Mouse (Mus musculus) neural tube, embryonic 11.5 days (tissue): ENCODE results near the gene Lgals3bp. TPM values are rescaled to one million over a fixed set of nuclear protein-coding genes. Genes with fewer than 3 reads are reported as not detected.

ENCODE experiments used
- ATAC-seq: fragments of 200-750 bp; cut with Nextera tagmentation; 2 replicates; pipeline ENCODE4 v1.8.0; 2017; ENCODE audit warnings: moderate number of reproducible peaks, mild to moderate bottlenecking, moderate TSS enrichment, moderate library complexity; ENCODE audit not compliant: insufficient read depth, low FRiP score, low TSS enrichment
- DNase-seq: peaks from one replicate; pipeline ENCODE4 v3.0.0-alpha.2; 2015; ENCODE audit warnings: low spot score
- H3K27ac ChIP-seq: fragments of 300-500 bp; sonication (generic); 2 replicates; pipeline ENCODE4 v1.5.1; 2014; ENCODE audit warnings: low read depth, mild to moderate bottlenecking, low read length
- H3K27me3 ChIP-seq: fragments of 300-500 bp; sonication (generic); 2 replicates; pipeline ENCODE4 v1.6.1; 2014; ENCODE audit warnings: mild to moderate bottlenecking, low read length, mixed read lengths; ENCODE audit not compliant: control insufficient read depth, insufficient read depth
- H3K36me3 ChIP-seq: fragments of 300-500 bp; sonication (generic); 2 replicates; pipeline ENCODE4 v1.6.1; 2014; ENCODE audit warnings: mild to moderate bottlenecking, low read length, moderate library complexity, mixed read lengths; ENCODE audit not compliant: control insufficient read depth, insufficient read depth
- H3K4me1 ChIP-seq: fragments of 300-500 bp; sonication (generic); 2 replicates; pipeline ENCODE4 v1.6.1; 2014; ENCODE audit warnings: low read length, mixed read lengths; ENCODE audit not compliant: control insufficient read depth, insufficient read depth
- H3K4me2 ChIP-seq: fragments of 300-500 bp; sonication (generic); 2 replicates; pipeline ENCODE4 v1.6.1; 2014; ENCODE audit warnings: low read depth, mild to moderate bottlenecking, moderate library complexity
- H3K4me3 ChIP-seq: fragments of 300-500 bp; sonication (generic); 2 replicates; pipeline ENCODE4 v1.5.1; 2014; ENCODE audit warnings: low read depth, low read length
- H3K9ac ChIP-seq: fragments of 300-500 bp; sonication (generic); 2 replicates; pipeline ENCODE4 v1.6.1; 2014; ENCODE audit warnings: mild to moderate bottlenecking, low read length
- H3K9me3 ChIP-seq: fragments of 300-500 bp; sonication (generic); 2 replicates; pipeline ENCODE4 v1.6.1; 2016; ENCODE audit warnings: low read length; ENCODE audit not compliant: control insufficient read depth
- WGBS: fragments of 180-500 bp; shearing (Covaris S2); extraction: QIAGEN DNeasy Blood & Tissue Kit; methylation state at CpG from one replicate; pipeline ENCODE4 v1.1.7; 2014; 5-methylcytosine and 5-hydroxymethylcytosine counted together
- polyA plus RNA-seq: library from polyadenylated mRNA; unstranded; fragments of >200 nt; fragmentation: Nextera tagmentation; extraction: Ambion mirVana; gene quantifications from 2 replicates; pipeline ENCODE4 v1.2.1, GENCODE M21; 2014

Lgals3bp gene
- polyA plus RNA-seq, 1 experiment from 2014 or later: 1.9 TPM

DNA sequence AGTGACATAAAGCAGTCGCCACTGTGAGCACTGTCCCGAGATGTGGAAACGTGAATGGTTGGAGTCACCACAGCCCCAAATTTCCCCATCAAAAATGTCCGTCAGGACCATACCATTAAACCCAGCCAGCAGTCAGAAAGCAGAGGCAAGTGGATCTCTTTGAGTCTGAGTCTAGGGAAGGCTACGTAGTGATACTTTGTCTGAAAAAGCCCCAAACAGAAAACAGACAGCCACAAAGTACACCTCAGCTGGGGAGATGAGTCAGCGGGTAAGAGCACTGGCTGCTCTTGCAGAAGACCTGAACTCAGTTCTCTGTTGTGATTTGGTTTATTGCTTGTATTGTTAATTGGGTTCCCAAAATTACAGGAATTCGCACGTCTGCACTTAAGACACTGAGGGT lies 35.3 kb downstream of the Lgals3bp start:
- Histone ChIP-seq H3K36me3 (no peaks in the 10 kb centered on the region), H3K9me3 (no peaks in the 10 kb centered on the region), H3K27me3 (no peaks in the 10 kb centered on the region), H3K27ac (no peak overlapping the region), H3K4me3 (no peak overlapping the region), H3K9ac (no peak overlapping the region), H3K4me2 (no peak overlapping the region), H3K4me1 (0 out of 2 replicates have a peak, but pooled peaks cover 4% of the 10 kb centered on the region)
- ATAC-seq (no peak), DNase-seq (no peak)
- 80% methylated on average over 8 of the region's 8 CpGs for WGBS

DNA sequence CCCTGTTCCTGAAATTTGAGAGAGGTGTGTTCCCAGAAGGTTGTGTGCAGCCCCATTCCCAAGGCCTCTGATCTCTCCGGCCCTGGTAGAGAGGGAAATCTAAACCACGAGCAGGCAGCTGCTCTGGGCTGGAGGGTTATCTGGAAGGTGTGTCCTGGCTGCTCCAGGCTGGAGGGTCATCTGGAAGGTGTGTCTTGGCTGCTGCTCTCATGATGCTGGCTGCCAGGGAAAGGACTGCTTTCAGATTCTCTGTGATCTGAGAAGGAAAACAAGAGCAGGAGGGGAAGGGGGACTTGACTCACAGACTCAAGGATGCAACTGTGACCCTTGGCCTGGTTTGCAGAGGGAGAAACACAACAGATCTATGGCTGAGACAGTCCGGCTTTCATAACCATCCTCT lies 35.8 kb downstream of the Lgals3bp start:
- Histone ChIP-seq H3K27me3 (no peaks in the 10 kb centered on the region), H3K4me1 (0 out of 2 replicates have a peak, but pooled peaks cover 4% of the 10 kb centered on the region), H3K9me3 (no peaks in the 10 kb centered on the region), H3K4me3 (no peak overlapping the region), H3K9ac (no peak overlapping the region), H3K4me2 (no peak overlapping the region), H3K36me3 (no peaks in the 10 kb centered on the region), H3K27ac (no peak overlapping the region)
- DNase-seq (no peak), ATAC-seq (no peak)
- 75% methylated on average over 3 of the region's 3 CpGs for WGBS

GRCm38 (mm10) chr11:118365171-118365570 lies 36.7 kb downstream of the Lgals3bp start:
- Histone ChIP-seq H3K27me3 (no peaks in the 10 kb centered on the region), H3K4me2 (no peak overlapping the region), H3K9ac (no peak overlapping the region), H3K27ac (no peak overlapping the region), H3K9me3 (no peaks in the 10 kb centered on the region), H3K4me1 (0 out of 2 replicates have a peak, but pooled peaks cover 6% of the 10 kb centered on the region), H3K36me3 (no peaks in the 10 kb centered on the region), H3K4me3 (no peak overlapping the region)
- 51% methylated on average over 7 of the region's 7 CpGs for WGBS
- DNase-seq: peak; percentile 42
- no peak for ATAC-seq

DNA sequence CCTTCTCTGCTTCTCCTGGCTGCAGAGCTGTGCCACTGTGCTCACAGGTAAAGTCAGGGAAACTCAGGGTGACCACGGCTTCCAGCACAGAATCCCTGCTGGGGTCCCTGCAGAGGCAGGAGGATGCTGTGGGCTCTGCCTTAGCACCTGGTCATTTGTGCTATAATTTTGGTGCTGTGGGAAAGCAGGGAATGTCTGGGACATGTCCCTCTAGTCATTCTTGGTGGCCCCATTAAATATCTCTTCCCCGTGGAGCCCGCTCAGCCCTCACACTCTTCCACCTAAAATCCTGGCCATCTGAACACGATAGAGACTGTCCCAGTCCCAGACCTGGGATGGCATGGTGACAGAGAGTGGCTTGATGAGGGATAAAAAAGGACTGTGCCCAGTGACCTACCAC lies 37.9 kb downstream of the Lgals3bp start:
- 84% methylated on average over 4 of the region's 4 CpGs for WGBS
- Histone ChIP-seq H3K27me3 (no peaks in the 10 kb centered on the region), H3K4me2 (no peak overlapping the region), H3K9ac (no peak overlapping the region), H3K9me3 (no peaks in the 10 kb centered on the region), H3K4me1 (0 out of 2 replicates have a peak, but pooled peaks cover 6% of the 10 kb centered on the region), H3K4me3 (no peak overlapping the region), H3K36me3 (no peaks in the 10 kb centered on the region), H3K27ac (no peak overlapping the region)
- DNase-seq (no peak), ATAC-seq (no peak)

DNA sequence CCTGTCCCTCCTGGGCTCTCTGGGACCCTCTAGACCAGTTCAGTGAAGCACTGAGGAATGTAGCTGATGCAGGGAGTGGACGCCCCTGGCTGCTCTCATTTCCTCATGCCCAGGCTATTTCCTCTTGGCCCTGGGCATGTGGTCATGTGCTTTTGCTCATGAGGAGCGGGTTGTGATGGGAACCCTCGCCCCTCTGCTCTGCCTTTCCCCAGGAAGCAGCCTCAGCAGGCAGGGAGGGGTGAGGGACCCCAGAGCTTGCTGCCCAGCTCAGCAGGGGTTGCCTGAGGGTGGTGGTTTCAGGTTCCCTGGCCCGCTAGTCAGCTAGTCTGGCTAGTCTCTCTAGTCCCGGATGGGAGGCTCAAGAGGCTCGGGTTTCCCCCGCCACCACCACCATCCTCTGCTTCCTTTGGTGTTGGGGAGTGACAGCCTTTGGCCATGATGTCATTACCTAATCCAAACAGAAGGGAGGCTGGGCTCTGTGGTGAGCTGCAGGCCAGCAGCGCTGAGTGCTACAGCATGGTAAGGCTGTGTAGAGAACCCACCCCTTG lies 38.8 kb downstream of the Lgals3bp start:
- ATAC-seq (no peak), DNase-seq (peak; percentile 38)
- 0 out of 2 replicates have a peak overlapping the region, but pooled peaks have one; percentile 8 for H3K9ac ChIP-seq
- no peaks in the 10 kb centered on the region for H3K27me3 ChIP-seq
- no peaks in the 10 kb centered on the region for H3K36me3 ChIP-seq
- 0 out of 2 replicates have a peak overlapping the region, but pooled peaks have one; percentile 6 for H3K4me2 ChIP-seq
- H3K9me3 ChIP-seq: no peaks in the 10 kb centered on the region
- H3K4me3 ChIP-seq: no peak overlapping the region
- 0 out of 2 replicates have a peak, but pooled peaks cover 6% of the 10 kb centered on the region for H3K4me1 ChIP-seq
- no peak overlapping the region for H3K27ac ChIP-seq
- 4% methylated on average over 8 of the region's 8 CpGs for WGBS

- Histone ChIP-seq H3K4me1 (0 out of 2 replicates have a peak, but pooled peaks cover 6% of the 10 kb centered on the region), H3K4me3 (no peak overlapping the region), H3K4me2 (0 out of 2 replicates have a peak overlapping the region, but pooled peaks have one; percentile 6), H3K9me3 (no peaks in the 10 kb centered on the region), H3K27me3 (no peaks in the 10 kb centered on the region), H3K27ac (no peak overlapping the region), H3K9ac (0 out of 2 replicates have a peak overlapping the region, but pooled peaks have one; percentile 18), H3K36me3 (no peaks in the 10 kb centered on the region)
- DNase-seq: no peak
- ATAC-seq: no peak
- WGBS: 70% methylated on average over 1 of the region's 1 CpGs
Observed at GRCm38 (mm10) chr11:118362501-118362900, 39.4 kb downstream of the Lgals3bp start.

DNA sequence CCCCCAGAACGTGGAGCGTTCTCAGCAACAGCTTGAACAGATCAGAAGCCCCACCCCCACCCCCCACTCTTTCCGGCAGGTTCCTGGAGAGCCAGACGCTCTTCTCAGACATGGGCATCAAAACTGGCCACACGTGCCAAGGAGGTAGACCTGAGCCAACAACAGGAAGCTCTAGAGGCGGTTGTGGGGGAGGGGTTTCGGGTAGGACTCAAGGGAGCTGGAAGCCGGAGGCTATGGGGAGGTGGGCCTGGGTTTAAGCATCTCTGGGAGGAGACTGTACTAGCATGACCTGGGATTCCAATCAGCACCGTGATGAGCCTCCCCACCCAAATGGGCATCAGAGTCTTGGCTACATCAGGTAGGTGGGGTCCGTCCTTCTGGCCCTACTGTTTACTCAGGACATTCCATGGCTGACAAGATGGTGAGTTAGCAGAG lies 41.0 kb downstream of the Lgals3bp start:
- Histone ChIP-seq H3K4me1 (0 out of 2 replicates have a peak, but pooled peaks cover 6% of the 10 kb centered on the region), H3K9me3 (no peaks in the 10 kb centered on the region), H3K27ac (no peak overlapping the region), H3K4me3 (no peak overlapping the region), H3K4me2 (no peak overlapping the region), H3K9ac (no peak overlapping the region), H3K27me3 (no peaks in the 10 kb centered on the region), H3K36me3 (no peaks in the 10 kb centered on the region)
- DNase-seq (no peak), ATAC-seq (no peak)
- WGBS: 71% methylated on average over 10 of the region's 10 CpGs

DNA sequence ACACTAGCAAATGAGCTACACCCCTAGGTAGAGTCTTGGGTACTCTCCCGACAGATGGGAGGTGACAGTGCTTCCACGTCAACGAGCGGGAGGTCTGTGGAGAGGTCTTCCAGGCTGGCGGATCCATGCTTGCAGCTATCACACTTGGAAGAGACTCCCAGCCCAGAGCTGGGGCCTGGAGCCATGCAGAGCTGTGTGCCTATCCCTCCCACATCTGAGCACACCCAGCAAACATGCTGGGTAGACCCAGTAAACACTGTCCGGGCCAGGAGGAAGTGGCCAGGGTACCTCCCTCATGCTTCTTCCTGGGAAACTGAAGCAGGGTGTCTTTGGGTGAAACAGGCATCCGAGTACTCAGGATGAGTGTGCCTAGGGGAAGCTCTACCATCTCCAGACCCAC lies 41.4 kb downstream of the Lgals3bp start:
- no peak for ATAC-seq
- Histone ChIP-seq H3K36me3 (no peaks in the 10 kb centered on the region), H3K27ac (no peak overlapping the region), H3K9ac (no peak overlapping the region), H3K27me3 (no peaks in the 10 kb centered on the region), H3K9me3 (no peaks in the 10 kb centered on the region), H3K4me3 (no peak overlapping the region), H3K4me2 (no peak overlapping the region), H3K4me1 (peaks cover 9% of the 10 kb centered on the region; the same call in 1 of the 2 replicates)
- DNase-seq: no peak
- 81% methylated on average over 7 of the region's 7 CpGs for WGBS

GRCm38 (mm10) chr11:118355640-118356039 lies 46.3 kb downstream of the Lgals3bp start, which contains the start of gene Timp2:
Gene Timp2, minus strand, starts transcription at chr11:118355740.
- Histone ChIP-seq H3K4me1 (peaks cover 18% of the 10 kb centered on the region), H3K9me3 (no peaks in the 10 kb centered on the region), H3K4me3 (peak within 1 kb of the TSS; percentile 78), H3K4me2 (peak within 1 kb of the TSS; percentile 88), H3K36me3 (no peaks in the 10 kb centered on the region), H3K27me3 (no peaks in the 10 kb centered on the region), H3K9ac (peak within 1 kb of the TSS; percentile 91), H3K27ac (peak within 1 kb of the TSS; percentile 73)
- DNase-seq (no peak), ATAC-seq (no peak)
- WGBS: 31% methylated on average over 6 of the region's 6 CpGs
